Mouse (Mus musculus): Measurements from ENCODE around the gene Mta1. TPM values are rescaled to one million over a fixed set of nuclear protein-coding genes. Genes with fewer than 3 reads are reported as not detected.

Mta1 gene
- total RNA-seq (2014; fragmentation: Nextera tagmentation) (269 and 277 TPM in 2 replicates), total RNA-seq (2017) (38.3 and 48.5 TPM in 2 replicates), polyA plus RNA-seq (2012) (489 and 507 TPM in 2 replicates)

DNA sequence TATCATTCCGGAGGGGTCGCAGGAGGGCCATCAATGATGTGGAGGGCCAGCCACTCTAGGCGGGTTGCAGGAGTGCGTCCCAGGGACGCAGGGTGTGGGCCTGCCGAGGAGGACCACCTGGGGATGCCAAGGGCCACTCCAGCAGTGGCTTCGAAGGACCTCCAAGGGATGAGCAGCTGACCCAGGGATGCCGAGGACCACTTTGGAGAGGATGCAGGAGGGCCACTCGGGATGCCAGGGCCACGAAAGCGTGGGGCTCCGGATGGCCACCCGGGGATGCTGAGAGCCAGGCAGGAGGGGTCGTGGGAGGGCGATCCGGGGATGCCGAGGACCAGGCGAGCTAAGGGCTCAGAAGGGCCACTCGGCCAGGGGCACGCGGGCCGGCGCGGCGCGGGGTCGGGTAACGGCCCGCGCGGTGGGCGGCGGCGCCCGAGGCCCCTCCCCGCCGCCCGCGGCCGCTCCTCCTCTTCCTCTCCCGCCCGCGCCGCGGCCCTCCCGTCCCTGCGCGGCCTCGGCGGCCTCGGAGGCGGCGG lies at the start of gene Mta1:
TSS of gene Mta1 (plus strand) at position 530 of the 533 bp plus-strand sequence.
- ATAC-seq (ENCODE audit: extremely low read depth, insufficient number of reproducible peaks, low FRiP score, poor library complexity, severe bottlenecking) (no peak; the same call in 1 of the 2 replicates), DNase-seq (ENCODE audit: low spot score) (peak; percentile 91)
- Histone ChIP-seq H3K27me3 (ENCODE audit: insufficient read depth, low read length) (peaks cover 31% of the 10 kb centered on the region), H3K4me3 (ENCODE audit: low read depth, low read length) (peak within 1 kb of the TSS; percentile 78), H3K36me3 (replicated peaks) (peaks cover 39% of the 10 kb centered on the region), H3K4me1 (ENCODE audit: insufficient read depth, low read depth, low read length) (peaks cover 52% of the 10 kb centered on the region), H3K9me3 (replicated peaks) (no peaks in the 10 kb centered on the region)
- no peak for TF ChIP-seq GATA2 (IDR thresholded peaks at IDR 0.05; ENCODE audit: borderline replicate concordance, low read depth, low read length)

DNA sequence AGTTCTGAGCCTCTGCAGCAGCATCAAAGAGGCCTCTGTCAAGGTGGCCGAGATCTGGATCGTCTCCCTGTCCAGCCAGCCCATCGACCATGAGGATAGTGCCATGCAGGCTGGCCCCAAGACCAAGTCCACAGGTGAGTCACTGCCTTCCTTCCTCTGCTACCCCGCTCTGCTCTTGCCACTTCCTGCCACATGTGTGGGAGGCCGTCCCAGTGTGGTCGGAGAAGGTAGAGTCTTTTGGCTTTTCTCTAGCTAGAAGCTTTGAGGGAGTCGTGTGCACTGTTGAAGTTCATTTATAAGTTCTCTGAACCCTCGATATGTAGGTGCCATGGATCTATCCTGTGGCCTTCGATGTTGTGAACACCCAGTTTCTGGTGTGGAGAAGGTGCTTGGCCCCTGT lies 48.2 kb upstream of the Mta1 start:
- H3K27me3 ChIP-seq (ENCODE audit: insufficient read depth, low read length): no peaks in the 10 kb centered on the region
- TF ChIP-seq GATA1 (IDR thresholded peaks at IDR 0.05; ENCODE audit: borderline replicate concordance, low read length): no peak
- TF ChIP-seq GATA2 (IDR thresholded peaks at IDR 0.05; ENCODE audit: borderline replicate concordance, low read depth, low read length): no peak
- no peak for TF ChIP-seq TAL1 (conservative IDR thresholded peaks at IDR 0.05; ENCODE audit: low read depth, low read length)
- no peak for TF ChIP-seq POLR2AphosphoS5 (IDR thresholded peaks at IDR 0.05; ENCODE audit: insufficient replicate concordance, low read depth, low read length)
- TF ChIP-seq CTCF (IDR thresholded peaks at IDR 0.05; ENCODE audit: low read depth, low read length): no peak
- no peak for ATAC-seq (ENCODE audit: extremely low read depth, insufficient number of reproducible peaks, low FRiP score, poor library complexity, severe bottlenecking)
- no peaks in the 10 kb centered on the region for H3K9me3 ChIP-seq (replicated peaks)
- H3K36me3 ChIP-seq (replicated peaks): peaks cover 91% of the 10 kb centered on the region
- no peak for DNase-seq (ENCODE audit: low spot score)
- no peak overlapping the region for H3K4me3 ChIP-seq (ENCODE audit: low read depth, low read length)
- peaks cover 7% of the 10 kb centered on the region for H3K4me1 ChIP-seq (ENCODE audit: insufficient read depth, low read depth, low read length)

DNA sequence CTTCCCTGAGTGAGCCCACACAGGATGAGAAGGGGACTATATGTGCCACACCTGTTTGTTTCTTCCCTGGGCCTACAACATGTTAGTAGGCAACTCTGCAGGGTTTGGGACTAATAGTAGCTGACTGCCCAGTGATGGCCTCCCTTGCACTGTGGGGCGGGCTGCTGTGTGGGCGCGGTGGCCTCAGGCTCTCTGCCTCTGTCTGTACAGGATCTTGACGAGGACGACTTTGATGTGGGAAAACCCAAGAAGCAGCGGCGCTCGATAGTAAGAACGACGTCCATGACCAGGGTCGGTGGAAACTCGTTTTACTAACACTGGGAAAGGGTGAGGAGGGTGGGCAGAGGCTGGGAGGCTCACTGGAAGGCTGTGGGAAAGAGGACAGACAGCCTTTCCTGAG lies 47.4 kb upstream of the Mta1 start:
- DNase-seq (ENCODE audit: low spot score) (no peak), ATAC-seq (ENCODE audit: extremely low read depth, insufficient number of reproducible peaks, low FRiP score, poor library complexity, severe bottlenecking) (no peak)
- Histone ChIP-seq H3K4me3 (ENCODE audit: low read depth, low read length) (no peak overlapping the region), H3K27me3 (ENCODE audit: insufficient read depth, low read length) (no peaks in the 10 kb centered on the region), H3K9me3 (replicated peaks) (no peaks in the 10 kb centered on the region), H3K36me3 (replicated peaks) (peaks cover 86% of the 10 kb centered on the region), H3K4me1 (ENCODE audit: insufficient read depth, low read depth, low read length) (peaks cover 3% of the 10 kb centered on the region; the same call in 1 of the 2 replicates)
- no peak for TF ChIP-seq CTCF (IDR thresholded peaks at IDR 0.05; ENCODE audit: low read depth, low read length)
- no peak for TF ChIP-seq POLR2AphosphoS5 (IDR thresholded peaks at IDR 0.05; ENCODE audit: insufficient replicate concordance, low read depth, low read length)
- TF ChIP-seq GATA2 (IDR thresholded peaks at IDR 0.05; ENCODE audit: borderline replicate concordance, low read depth, low read length): no peak
- TF ChIP-seq GATA1 (IDR thresholded peaks at IDR 0.05; ENCODE audit: borderline replicate concordance, low read length): no peak
- no peak for TF ChIP-seq TAL1 (conservative IDR thresholded peaks at IDR 0.05; ENCODE audit: low read depth, low read length)

DNA sequence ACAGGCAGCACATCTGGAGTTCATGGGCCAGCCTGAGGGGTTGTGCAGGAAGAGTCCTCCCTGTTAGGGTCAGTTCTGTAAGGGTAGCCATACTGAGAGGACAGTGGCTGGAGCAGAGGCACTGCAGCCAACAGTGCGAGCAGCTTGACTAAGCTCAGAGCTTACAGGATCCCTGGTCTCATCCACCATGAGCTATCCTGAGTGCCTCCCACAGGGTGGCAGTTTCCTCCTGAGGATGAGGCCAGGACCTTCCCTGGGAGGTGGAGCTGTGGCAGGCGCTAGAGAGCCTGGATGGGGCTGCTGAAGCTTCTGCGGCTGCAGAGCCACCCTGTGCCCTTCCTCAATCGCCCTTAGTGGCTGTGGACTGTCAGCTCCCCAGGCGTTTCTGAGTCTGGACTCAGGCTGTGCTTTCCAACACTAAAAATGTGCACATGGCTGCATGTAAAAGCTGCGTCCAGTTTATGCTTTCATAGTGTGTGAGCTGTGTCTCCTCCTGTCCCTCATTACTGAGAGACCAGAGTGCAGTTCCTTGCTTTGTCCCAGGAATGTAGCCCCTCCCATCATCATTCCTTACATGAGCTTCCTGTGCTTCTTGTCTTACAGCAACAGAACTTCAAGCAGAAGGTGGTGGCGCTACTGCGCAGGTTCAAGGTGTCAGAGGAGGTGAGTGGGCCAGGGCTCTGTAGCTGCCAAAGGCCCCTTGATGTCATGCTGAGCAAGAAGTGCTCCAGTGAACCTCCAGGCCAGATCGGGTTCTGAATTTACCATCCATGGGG lies 46.3 kb upstream of the Mta1 start:
- Histone ChIP-seq H3K4me3 (ENCODE audit: low read depth, low read length) (no peak overlapping the region), H3K36me3 (replicated peaks) (peaks cover 86% of the 10 kb centered on the region)

DNA sequence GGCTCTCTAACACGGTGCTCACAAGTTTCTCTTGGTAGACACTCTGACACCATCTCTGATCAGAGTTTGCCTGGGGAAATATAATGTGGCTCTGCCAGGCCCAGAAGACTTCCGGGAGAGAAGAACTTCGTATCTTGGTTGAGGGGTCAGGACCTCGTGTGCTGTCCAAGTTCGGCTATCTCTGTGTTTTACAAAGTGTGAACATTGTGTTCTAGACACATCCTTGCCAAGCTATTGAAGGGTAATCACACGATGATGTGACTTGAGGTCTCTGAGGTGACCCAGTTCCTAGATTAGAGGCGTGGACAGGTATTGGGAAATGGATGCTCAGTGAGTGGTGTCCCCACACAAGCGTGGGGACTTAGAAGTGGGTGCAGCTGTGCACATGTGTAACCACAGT lies 42.0 kb upstream of the Mta1 start:
- H3K36me3 ChIP-seq (replicated peaks): peaks cover 85% of the 10 kb centered on the region
- H3K4me1 ChIP-seq (ENCODE audit: insufficient read depth, low read depth, low read length): peaks cover 3% of the 10 kb centered on the region; the same call in 1 of the 2 replicates
- TF ChIP-seq POLR2AphosphoS5 (IDR thresholded peaks at IDR 0.05; ENCODE audit: insufficient replicate concordance, low read depth, low read length) (no peak), GATA1 (IDR thresholded peaks at IDR 0.05; ENCODE audit: borderline replicate concordance, low read length) (no peak), CTCF (IDR thresholded peaks at IDR 0.05; ENCODE audit: low read depth, low read length) (no peak), GATA2 (IDR thresholded peaks at IDR 0.05; ENCODE audit: borderline replicate concordance, low read depth, low read length) (no peak), TAL1 (conservative IDR thresholded peaks at IDR 0.05; ENCODE audit: low read depth, low read length) (no peak)
- H3K9me3 ChIP-seq (replicated peaks): no peaks in the 10 kb centered on the region
- no peaks in the 10 kb centered on the region for H3K27me3 ChIP-seq (ENCODE audit: insufficient read depth, low read length)
- H3K4me3 ChIP-seq (ENCODE audit: low read depth, low read length): no peak overlapping the region
- ATAC-seq (ENCODE audit: extremely low read depth, insufficient number of reproducible peaks, low FRiP score, poor library complexity, severe bottlenecking) (no peak), DNase-seq (ENCODE audit: low spot score) (no peak)

More for the DNA sequence above, 46.3 kb upstream of the Mta1 start:
- DNase-seq (ENCODE audit: low spot score) (no peak), ATAC-seq (ENCODE audit: extremely low read depth, insufficient number of reproducible peaks, low FRiP score, poor library complexity, severe bottlenecking) (no peak)
- no peaks in the 10 kb centered on the region for H3K9me3 ChIP-seq (replicated peaks)
- TF ChIP-seq CTCF (IDR thresholded peaks at IDR 0.05; ENCODE audit: low read depth, low read length): no peak; the same call in 1 of the 2 replicates
- no peak for TF ChIP-seq POLR2AphosphoS5 (IDR thresholded peaks at IDR 0.05; ENCODE audit: insufficient replicate concordance, low read depth, low read length)
- TF ChIP-seq TAL1 (conservative IDR thresholded peaks at IDR 0.05; ENCODE audit: low read depth, low read length): no peak; the same call in 1 of the 2 replicates
- no peak for TF ChIP-seq GATA1 (IDR thresholded peaks at IDR 0.05; ENCODE audit: borderline replicate concordance, low read length)
- no peak for TF ChIP-seq GATA2 (IDR thresholded peaks at IDR 0.05; ENCODE audit: borderline replicate concordance, low read depth, low read length)
- no peaks in the 10 kb centered on the region for H3K27me3 ChIP-seq (ENCODE audit: insufficient read depth, low read length)
- H3K4me1 ChIP-seq (ENCODE audit: insufficient read depth, low read depth, low read length): peaks cover 3% of the 10 kb centered on the region; the same call in 1 of the 2 replicates

DNA sequence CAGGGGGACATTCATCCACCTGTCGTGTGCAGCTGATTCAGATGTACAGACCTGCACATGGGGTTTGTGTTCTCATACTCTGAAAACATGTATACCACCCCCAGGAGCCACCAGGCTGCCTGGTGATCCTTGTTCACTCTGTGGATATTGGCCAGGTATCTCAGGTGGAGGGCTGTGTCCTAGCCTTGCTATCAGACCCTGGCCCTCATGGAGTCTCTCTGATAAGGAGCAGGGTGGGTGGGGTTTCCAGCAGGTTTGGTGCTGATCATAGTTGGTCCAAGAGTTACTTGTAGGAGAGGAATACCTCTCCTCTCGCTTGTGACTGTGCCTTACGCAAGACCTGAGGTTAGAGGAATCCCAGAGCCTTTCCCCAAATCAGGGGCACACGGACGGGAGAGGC lies 37.9 kb upstream of the Mta1 start:
- Histone ChIP-seq H3K27me3 (ENCODE audit: insufficient read depth, low read length) (no peaks in the 10 kb centered on the region), H3K4me3 (ENCODE audit: low read depth, low read length) (no peak overlapping the region), H3K4me1 (ENCODE audit: insufficient read depth, low read depth, low read length) (peaks cover 3% of the 10 kb centered on the region; the same call in 1 of the 2 replicates), H3K36me3 (replicated peaks) (peaks cover 92% of the 10 kb centered on the region), H3K9me3 (replicated peaks) (no peaks in the 10 kb centered on the region)
- no peak for ATAC-seq (ENCODE audit: extremely low read depth, insufficient number of reproducible peaks, low FRiP score, poor library complexity, severe bottlenecking)
- TF ChIP-seq CTCF (IDR thresholded peaks at IDR 0.05; ENCODE audit: low read depth, low read length) (no peak), GATA2 (IDR thresholded peaks at IDR 0.05; ENCODE audit: borderline replicate concordance, low read depth, low read length) (no peak), GATA1 (IDR thresholded peaks at IDR 0.05; ENCODE audit: borderline replicate concordance, low read length) (no peak), TAL1 (conservative IDR thresholded peaks at IDR 0.05; ENCODE audit: low read depth, low read length) (no peak), POLR2AphosphoS5 (IDR thresholded peaks at IDR 0.05; ENCODE audit: insufficient replicate concordance, low read depth, low read length) (no peak)
- no peak for DNase-seq (ENCODE audit: low spot score)
